Mouse (Mus musculus) CH12.LX (cell line): ENCODE data around the gene Tmem150a. TPM values are rescaled to one million over a fixed set of nuclear protein-coding genes. Genes with fewer than 3 reads are reported as not detected.

Experiments
- DNase-seq: peaks from one replicate; pipeline ENCODE4 v3.0.0-alpha.2; 2013; ENCODE audit errors: extremely low read depth
- H3K27ac ChIP-seq: 2 replicates; pipeline ENCODE4 v1.5.1; 2012; ENCODE audit warnings: low read depth, mild to moderate bottlenecking, control low read depth, moderate library complexity; ENCODE audit not compliant: insufficient read depth
- H3K27me3 ChIP-seq: replicated peaks from 2 replicates; pipeline ENCODE3; 2012; ENCODE audit warnings: inconsistent platforms
- H3K36me3 ChIP-seq, 2 experiments: replicated peaks in 1 of 2; 2 replicates each; pipeline versions ENCODE3 to v1.6.1; 2012; ENCODE audit warnings: inconsistent platforms in 1 of 2, low read length in 1 of 2, mild to moderate bottlenecking in 1 of 2, mixed read lengths in 1 of 2, moderate library complexity in 1 of 2; ENCODE audit not compliant: control insufficient read depth in 1 of 2, insufficient read depth in 1 of 2
- H3K4me1 ChIP-seq, 2 experiments: 2 replicates each; pipeline ENCODE4 v1.6.1; 2012; ENCODE audit warnings: inconsistent platforms in 1 of 2, moderate library complexity in 1 of 2; ENCODE audit not compliant: insufficient read depth in 2 of 2, control insufficient read depth in 1 of 2
- H3K4me2 ChIP-seq: 2 replicates; pipeline ENCODE4 v1.6.1; 2012; ENCODE audit warnings: low read depth, mild to moderate bottlenecking, control low read depth; ENCODE audit not compliant: poor library complexity, insufficient read depth, severe bottlenecking
- H3K4me3 ChIP-seq, 3 experiments: fragments of 150-350 bp in 1 of 3; sonication (generic) in 1 of 3; replicated peaks in 1 of 3; 2 replicates each; pipeline versions ENCODE3 to v1.5.1; 2011 to 2012; ENCODE audit warnings: low read depth in 2 of 3, low read length in 2 of 3, mild to moderate bottlenecking in 2 of 3, moderate library complexity in 2 of 3, control low read depth in 1 of 3, improper control_type of control experiment in 1 of 3, inconsistent platforms in 1 of 3, mixed read lengths in 1 of 3; ENCODE audit not compliant: poor library complexity in 1 of 3
- H3K79me2 ChIP-seq: replicated peaks from 2 replicates; pipeline ENCODE4 v1.6.1; 2012; ENCODE audit warnings: mild to moderate bottlenecking, moderate library complexity; ENCODE audit not compliant: control insufficient read depth, poor library complexity, insufficient read depth, severe bottlenecking; ENCODE audit errors: extremely low read depth
- H3K9ac ChIP-seq: 2 replicates; pipeline ENCODE4 v1.6.1; 2012; ENCODE audit warnings: low read depth, mild to moderate bottlenecking, control low read depth, moderate library complexity; ENCODE audit not compliant: insufficient read depth
- H3K9me3 ChIP-seq: replicated peaks from 2 replicates; pipeline ENCODE3; 2012; ENCODE audit warnings: low read length, inconsistent platforms, mixed read lengths
- BHLHE40 ChIP-seq: IDR thresholded peaks from 2 replicates; pipeline ENCODE4 v1.6.1; 2011; ENCODE audit warnings: mild to moderate bottlenecking, low read depth, low read length, improper control_type of control experiment
- CTCF ChIP-seq, 2 experiments: IDR thresholded peaks in 1 of 2; conservative IDR thresholded peaks in 1 of 2; 2 replicates each; pipeline ENCODE4 v1.5.1; 2011 to 2012; ENCODE audit warnings: low read depth in 2 of 2, low read length in 2 of 2, improper control_type of control experiment in 1 of 2, inconsistent platforms in 1 of 2, mild to moderate bottlenecking in 1 of 2, moderate library complexity in 1 of 2
- E2F4 ChIP-seq: IDR thresholded peaks from 2 replicates; pipeline ENCODE4 v1.6.1; 2011; ENCODE audit warnings: low read depth, low read length, improper control_type of control experiment; ENCODE audit not compliant: insufficient replicate concordance
- GABPA ChIP-seq: IDR thresholded peaks from 2 replicates; pipeline ENCODE4 v1.6.1; 2012; ENCODE audit warnings: low read depth, low read length, improper control_type of control experiment, inconsistent platforms; ENCODE audit not compliant: insufficient replicate concordance
- HCFC1 ChIP-seq: IDR thresholded peaks from 2 replicates; pipeline ENCODE4 v1.6.1; 2012; ENCODE audit warnings: low read depth, mild to moderate bottlenecking, inconsistent platforms, low read length, improper control_type of control experiment
- IRF4 ChIP-seq: IDR thresholded peaks from 2 replicates; pipeline ENCODE4 v1.6.1; 2014; ENCODE audit warnings: low read depth, mild to moderate bottlenecking, inconsistent platforms, low read length, improper control_type of control experiment
- JUND ChIP-seq: conservative IDR thresholded peaks from 2 replicates; pipeline ENCODE4 v1.6.1; 2011; ENCODE audit warnings: low read depth, low read length, improper control_type of control experiment
- KAT2A ChIP-seq: IDR thresholded peaks from 2 replicates; pipeline ENCODE4 v1.6.1; 2012; ENCODE audit warnings: low read length, improper control_type of control experiment, inconsistent platforms; ENCODE audit not compliant: insufficient replicate concordance
- MAFK ChIP-seq: IDR thresholded peaks from 2 replicates; pipeline ENCODE4 v1.6.1; 2011; ENCODE audit warnings: low read length, improper control_type of control experiment; ENCODE audit not compliant: insufficient replicate concordance
- MAX ChIP-seq: IDR thresholded peaks from 2 replicates; pipeline ENCODE4 v1.6.1; 2011; ENCODE audit warnings: low read length, improper control_type of control experiment
- MAZ ChIP-seq: IDR thresholded peaks from 2 replicates; pipeline ENCODE4 v1.6.1; 2012; ENCODE audit warnings: low read depth, mild to moderate bottlenecking, inconsistent platforms, low read length, improper control_type of control experiment, moderate library complexity
- MEF2A ChIP-seq: IDR thresholded peaks from 2 replicates; pipeline ENCODE4 v1.6.1; 2014; ENCODE audit warnings: low read depth, mild to moderate bottlenecking, inconsistent platforms, low read length, improper control_type of control experiment, borderline replicate concordance
- MXI1 ChIP-seq: IDR thresholded peaks from 2 replicates; pipeline ENCODE4 v1.6.1; 2011; ENCODE audit warnings: mild to moderate bottlenecking, low read depth, low read length, improper control_type of control experiment
- NRF1 ChIP-seq: IDR thresholded peaks from 2 replicates; pipeline ENCODE4 v1.6.1; 2014; ENCODE audit warnings: low read depth, mild to moderate bottlenecking, inconsistent platforms, low read length, improper control_type of control experiment, moderate library complexity
- POLR2A ChIP-seq: IDR thresholded peaks from 2 replicates; pipeline ENCODE4 v1.6.1; 2011; ENCODE audit warnings: low read depth, mild to moderate bottlenecking, improper control_type of control experiment, low read length
- RAD21 ChIP-seq: IDR thresholded peaks from 2 replicates; pipeline ENCODE4 v1.6.1; 2011; ENCODE audit warnings: low read depth, mild to moderate bottlenecking, low read length, improper control_type of control experiment, moderate library complexity
- TBP ChIP-seq: conservative IDR thresholded peaks from 2 replicates; pipeline ENCODE4 v1.6.1; 2011; ENCODE audit warnings: low read depth, low read length, improper control_type of control experiment
- TCF12 ChIP-seq: IDR thresholded peaks from 2 replicates; pipeline ENCODE4 v1.6.1; 2014; ENCODE audit warnings: low read depth, mild to moderate bottlenecking, inconsistent platforms, low read length, improper control_type of control experiment
- UBTF ChIP-seq: IDR thresholded peaks from 2 replicates; pipeline ENCODE4 v1.6.1; 2012; ENCODE audit warnings: low read depth, mild to moderate bottlenecking, inconsistent platforms, low read length, improper control_type of control experiment, moderate library complexity
- USF2 ChIP-seq: conservative IDR thresholded peaks from 2 replicates; pipeline ENCODE4 v1.6.1; 2011; ENCODE audit warnings: low read depth, low read length, improper control_type of control experiment
- ZKSCAN1 ChIP-seq: IDR thresholded peaks from 2 replicates; pipeline ENCODE4 v1.6.1; 2012; ENCODE audit warnings: low read depth, inconsistent platforms, low read length, improper control_type of control experiment, borderline replicate concordance
- ZMIZ1 ChIP-seq: IDR thresholded peaks from 2 replicates; pipeline ENCODE4 v1.6.1; 2012; ENCODE audit warnings: low read depth, mild to moderate bottlenecking, inconsistent platforms, low read length, improper control_type of control experiment
- dilution Hi-C: fragments of 300-500 bp; cut with MboI; formaldehyde crosslinking; loops from 2 replicates; pipeline ENCODE4 v1.14.3; 2020; ENCODE audit warnings: low sequenced_read_pairs; ENCODE audit not compliant: extremely low pct_unique_long_range_greater_than_20kb, extremely low pct_ligation_motif_present
- in situ Hi-C: fragments of 300-500 bp; cut with MboI; formaldehyde crosslinking; loops from 3 replicates; pipeline ENCODE4 v1.14.3; 2019; ENCODE audit warnings: low sequenced_read_pairs, low pct_ligation_motif_present, low pct_unique_long_range_greater_than_20kb, mixed read lengths
- polyA plus RNA-seq: library from polyadenylated mRNA; unstranded; fragments of >175 nt; gene quantifications from 2 replicates; pipeline ENCODE4 v1.2.1, GENCODE M21; 2012; ENCODE audit warnings: low read depth; ENCODE audit not compliant: insufficient read length
- total RNA-seq, 2 experiments: library from RNA; depleted of rRNA; stranded (reverse); fragments of 300-350 nt in 1 of 2; fragments of >200 nt in 1 of 2; gene quantifications; 2 replicates each; pipeline ENCODE4 v1.2.3; 2012 to 2014

The Tmem150a gene
- total and polyA plus RNA-seq, 3 experiments, result 0.24 to 0.93 (median 0.59) TPM

DNA sequence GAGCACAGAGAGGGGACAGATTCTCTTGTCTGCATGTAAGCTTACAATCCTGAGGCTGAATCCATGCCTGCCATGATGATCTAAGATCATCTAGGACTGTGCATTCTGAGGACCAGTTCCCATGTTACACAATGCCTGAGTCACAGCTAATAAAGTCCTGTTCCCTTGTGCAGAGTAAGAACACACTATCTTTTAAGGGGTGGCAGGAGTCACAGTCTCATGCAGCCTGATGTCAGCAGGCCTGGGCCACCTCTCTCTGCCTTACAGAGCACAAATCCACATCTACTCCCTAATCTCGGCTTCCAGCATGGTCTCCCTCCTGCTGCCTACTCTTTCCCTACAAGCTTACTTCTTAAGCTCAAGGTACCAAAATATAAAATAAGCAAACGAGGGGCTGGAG is 39.9 kb upstream of the Tmem150a start:
- no peak for TF ChIP-seq E2F4
- no peak for TF ChIP-seq ZMIZ1
- no peak for TF ChIP-seq MAFK
- no peak for TF ChIP-seq MAZ
- TF ChIP-seq USF2, result no peak
- TF ChIP-seq BHLHE40, result no peak
- TF ChIP-seq POLR2A, result no peak
- no peak for TF ChIP-seq GABPA
- Histone ChIP-seq H3K4me2 (no peak overlapping the region), H3K9me3 (no peaks in the 10 kb centered on the region), H3K27ac (no peak overlapping the region), H3K27me3 (no peaks in the 10 kb centered on the region), H3K9ac (no peak overlapping the region), H3K4me1 (no peaks in the 10 kb centered on the region), H3K36me3 (peaks cover 60 to 83% of the 10 kb centered on the region in 2 experiments), H3K4me3 (no peak overlapping the region), H3K79me2 (no peaks in the 10 kb centered on the region)
- DNase-seq, result no peak
- dilution Hi-C loops (no loop called here), in situ Hi-C loops (no loop called here)

DNA sequence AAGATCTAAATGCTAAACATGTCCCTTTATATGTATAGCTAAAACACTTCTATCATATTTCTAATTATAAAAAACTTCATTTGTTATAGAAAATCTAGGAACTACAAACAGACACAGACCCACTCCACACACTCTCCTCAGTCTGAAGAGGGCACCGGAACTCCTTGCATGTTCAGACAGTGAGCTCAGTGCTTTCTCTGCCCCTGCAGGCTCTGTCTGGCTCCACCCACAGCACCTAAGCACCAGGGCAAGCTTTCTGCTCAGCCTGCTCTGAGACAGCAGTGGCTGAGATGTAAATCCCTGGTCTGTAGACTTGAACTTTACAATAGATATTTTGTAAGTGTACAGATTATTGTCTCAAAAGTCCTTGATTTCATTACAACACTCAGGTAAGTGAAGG is 39.2 kb upstream of the Tmem150a start:
- no peak overlapping the region for H3K9ac ChIP-seq
- no peak overlapping the region for H3K4me2 ChIP-seq
- H3K9me3 ChIP-seq, result no peaks in the 10 kb centered on the region
- H3K27ac ChIP-seq, result no peak overlapping the region
- no peaks in the 10 kb centered on the region for H3K79me2 ChIP-seq
- no peaks in the 10 kb centered on the region for H3K4me1 ChIP-seq
- dilution Hi-C loops, result no loop called here
- H3K4me3 ChIP-seq, result no peak overlapping the region
- in situ Hi-C loops, result no loop called here
- no peaks in the 10 kb centered on the region for H3K27me3 ChIP-seq
- TF ChIP-seq ZKSCAN1, result no peak
- no peak for TF ChIP-seq NRF1
- no peak for TF ChIP-seq MAZ
- no peak for TF ChIP-seq MXI1
- TF ChIP-seq JUND, result no peak
- no peak for TF ChIP-seq BHLHE40
- no peak for TF ChIP-seq CTCF (conservative IDR thresholded peaks at IDR 0.05 in 1 of 2, IDR thresholded peaks at IDR 0.05 in 1 of 2; ENCODE audit: low read depth in 2 of 2, low read length in 2 of 2)
- no peak for TF ChIP-seq HCFC1
- TF ChIP-seq TBP, result no peak
- TF ChIP-seq, all 38 proteins: peak for 0
- H3K36me3 ChIP-seq, result peaks cover 67 to 86% of the 10 kb centered on the region in 2 experiments
- DNase-seq, result no peak

- TF ChIP-seq CTCF (conservative IDR thresholded peaks at IDR 0.05 in 1 of 2, IDR thresholded peaks at IDR 0.05 in 1 of 2; ENCODE audit: low read depth in 2 of 2, low read length in 2 of 2) (no peak), BHLHE40 (no peak), MXI1 (no peak), MAX (no peak), USF2 (no peak), MAFK (no peak), KAT2A (no peak), RAD21 (no peak), TBP (no peak), MEF2A (no peak), IRF4 (no peak), UBTF (no peak), TCF12 (no peak)
- no peak overlapping the region for H3K4me3 ChIP-seq
- dilution Hi-C loops (no loop called here), in situ Hi-C loops (no loop called here)
- no peaks in the 10 kb centered on the region for H3K27me3 ChIP-seq
- H3K4me1 ChIP-seq, result no peaks in the 10 kb centered on the region
- no peak for DNase-seq
- no peak overlapping the region for H3K4me2 ChIP-seq
- no peak overlapping the region for H3K27ac ChIP-seq
- H3K79me2 ChIP-seq, result no peaks in the 10 kb centered on the region
- peaks cover 70 to 91% of the 10 kb centered on the region in 2 experiments for H3K36me3 ChIP-seq
- H3K9me3 ChIP-seq, result no peaks in the 10 kb centered on the region
- H3K9ac ChIP-seq, result no peak overlapping the region
Measured at GRCm38 (mm10) chr6:72318440-72318839, 36.8 kb upstream of the Tmem150a start.
